Mouse (Mus musculus) heart, adult 2 months (tissue): ENCODE measurements at regions not wholly inside any gene's neighbourhood (a gene's known extent, or its start where the extent isn't known, plus 50 kb on each side); places are given as distances from the start of the nearest gene placed in this dataset.
A peak's percentile ranks its signal among the peaks of the same experiment; 100 is the strongest.

Experiments used
- DNase-seq, 2 experiments: peaks; one replicate each; pipeline ENCODE4 v3.0.0; 2021
- H3K27ac ChIP-seq: fragments of 200-600 bp; 2 replicates; pipeline ENCODE4 v1.8.1; 2022
- H3K27me3 ChIP-seq: fragments of 200-500 bp; 2 replicates; pipeline ENCODE4 v1.6.1; 2012; ENCODE audit warnings: mild to moderate bottlenecking, low read length, inconsistent platforms, mixed read lengths; ENCODE audit not compliant: control insufficient read depth, insufficient read depth
- H3K36me3 ChIP-seq: fragments of 200-500 bp; 2 replicates; pipeline ENCODE4 v1.6.1; 2012; ENCODE audit warnings: low read length, inconsistent platforms; ENCODE audit not compliant: control insufficient read depth, insufficient read depth
- H3K4me1 ChIP-seq: fragments of 200-500 bp; 2 replicates; pipeline ENCODE4 v1.6.1; 2011; ENCODE audit warnings: low read length; ENCODE audit not compliant: control insufficient read depth, insufficient read depth
- H3K4me3 ChIP-seq: fragments of 200-600 bp; 2 replicates; pipeline ENCODE4 v1.8.1; 2022
- H3K79me2 ChIP-seq: fragments of 200-500 bp; replicated peaks from 2 replicates; pipeline ENCODE4 v1.6.1; 2012; ENCODE audit warnings: mild to moderate bottlenecking, inconsistent platforms, low read length, moderate library complexity, mixed read lengths; ENCODE audit not compliant: control insufficient read depth, insufficient read depth
- H3K9ac ChIP-seq: fragments of 200-500 bp; 2 replicates; pipeline ENCODE4 v1.6.1; 2012; ENCODE audit warnings: low read depth, mild to moderate bottlenecking, control low read depth, inconsistent platforms, low read length, mixed read lengths
- CTCF ChIP-seq: fragments of 200-600 bp; IDR thresholded peaks from 2 replicates; pipeline ENCODE4 v1.8.1; 2022; ENCODE audit warnings: antibody characterized with exemption, mild to moderate bottlenecking, moderate library complexity
- EP300 ChIP-seq: fragments of 200-500 bp; IDR thresholded peaks from 2 replicates; pipeline ENCODE4 v1.6.1; 2011; ENCODE audit warnings: low read depth, low read length, control low read depth; ENCODE audit not compliant: insufficient read depth
- POLR2A ChIP-seq: fragments of 200-500 bp; IDR thresholded peaks from 2 replicates; pipeline ENCODE4 v1.6.1; 2011; ENCODE audit warnings: mild to moderate bottlenecking, low read depth, low read length, control low read depth; ENCODE audit not compliant: insufficient read depth
- WGBS: fragments of 180-500 bp; shearing (Covaris S2); methylation state at CpG from one replicate; pipeline ENCODE4 v1.1.7; 2018; 5-methylcytosine and 5-hydroxymethylcytosine counted together
- intact Hi-C: fragments of 180-260 bp; cut with DNase I; formaldehyde crosslinking; loops from one replicate; pipeline ENCODE4 v1.15.1; 2025

DNA sequence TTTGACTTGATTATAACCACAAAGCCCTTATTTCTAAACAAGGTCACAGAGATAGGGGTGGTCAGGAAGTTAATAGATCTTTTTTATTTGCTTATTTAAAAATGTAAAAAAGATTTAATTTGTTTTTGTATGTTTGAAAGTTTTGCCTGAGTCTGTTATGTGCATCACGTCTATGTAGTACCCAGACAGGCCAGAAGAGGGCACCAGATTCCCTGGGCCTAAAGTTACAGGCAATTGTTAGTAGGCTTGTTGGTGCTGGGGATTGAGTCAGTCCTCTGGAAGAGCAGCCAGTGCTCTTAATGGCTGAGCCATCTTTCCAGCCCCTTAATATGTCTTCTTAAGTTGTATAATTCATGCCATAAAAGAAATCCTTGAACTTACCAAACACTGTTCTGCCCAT lies 211.5 kb upstream of the 1700012A03Rik start:
- Histone ChIP-seq H3K4me1 (no peaks in the 10 kb centered on the region), H3K4me3 (no peak overlapping the region), H3K79me2 (no peaks in the 10 kb centered on the region), H3K27me3 (no peaks in the 10 kb centered on the region), H3K27ac (no peak overlapping the region), H3K9ac (no peak overlapping the region), H3K36me3 (no peaks in the 10 kb centered on the region)
- no peak for DNase-seq
- WGBS = 52% methylated on average over 1 of the region's 1 CpGs
- TF ChIP-seq CTCF = peak; percentile 65
- TF ChIP-seq POLR2A = no peak
- intact Hi-C loops = no loop called here

- H3K4me3 ChIP-seq = no peak overlapping the region
- no peak overlapping the region for H3K27ac ChIP-seq
- no peaks in the 10 kb centered on the region for H3K27me3 ChIP-seq
- no peaks in the 10 kb centered on the region for H3K36me3 ChIP-seq
- no peak overlapping the region for H3K9ac ChIP-seq
- TF ChIP-seq CTCF = no peak
- no peak for TF ChIP-seq EP300
- TF ChIP-seq POLR2A = no peak
- intact Hi-C loops = no loop called here
- H3K4me1 ChIP-seq = no peaks in the 10 kb centered on the region
- no peak for DNase-seq
- no peaks in the 10 kb centered on the region for H3K79me2 ChIP-seq
Observed at GRCm38 (mm10) chr6:31835795-31836194, 214.3 kb upstream of the 1700012A03Rik start.

DNA sequence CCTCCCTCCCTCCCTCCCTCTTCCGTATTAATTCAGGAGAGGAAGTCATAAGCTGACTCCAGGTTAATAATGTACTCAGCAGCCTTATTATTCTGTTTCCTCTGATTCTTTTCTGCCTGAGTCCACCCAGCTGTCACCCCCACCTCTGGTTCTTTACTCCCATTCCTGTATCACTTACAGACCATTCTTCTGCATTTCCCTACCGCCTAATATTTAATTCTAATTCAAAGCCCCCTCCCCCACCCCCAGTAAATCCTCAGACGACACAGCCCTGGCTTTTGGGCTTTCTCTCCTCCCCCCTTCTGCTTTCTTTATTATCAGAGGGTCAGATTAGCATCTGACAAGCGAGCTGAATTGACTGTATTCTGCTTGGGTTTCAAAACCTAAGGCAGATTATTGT lies 215.5 kb upstream of the 1700012A03Rik start:
- Histone ChIP-seq H3K79me2 (no peaks in the 10 kb centered on the region), H3K36me3 (no peaks in the 10 kb centered on the region), H3K4me3 (no peak overlapping the region), H3K27me3 (no peaks in the 10 kb centered on the region), H3K27ac (no peak overlapping the region), H3K9ac (no peak overlapping the region), H3K4me1 (no peaks in the 10 kb centered on the region)
- 14% methylated on average over 3 of the region's 4 CpGs for WGBS
- TF ChIP-seq EP300 (no peak), CTCF (no peak), POLR2A (no peak)
- no peak for DNase-seq
- intact Hi-C loops = no loop called here

DNA sequence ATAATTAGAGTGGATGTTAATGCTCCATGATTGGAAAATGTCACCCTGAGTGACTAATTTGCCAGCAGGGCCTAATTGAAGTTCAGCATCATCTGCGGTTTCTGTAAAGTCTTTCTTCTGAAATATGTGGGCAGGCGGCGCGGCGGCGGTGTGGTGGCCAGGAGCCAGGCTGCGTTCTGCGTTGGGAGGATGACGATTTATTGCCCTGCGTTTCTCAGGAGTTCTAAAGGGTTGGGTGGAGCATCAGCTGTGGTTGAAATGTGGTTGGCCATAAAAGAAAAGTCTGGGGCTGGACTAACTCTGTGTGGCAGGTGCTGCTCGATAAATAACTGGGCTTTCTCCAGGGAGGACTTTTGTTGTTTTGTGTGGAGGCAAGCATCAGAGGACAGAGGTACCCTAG lies 219.4 kb upstream of the 1700012A03Rik start:
- Histone ChIP-seq H3K36me3 (no peaks in the 10 kb centered on the region), H3K4me1 (peaks cover 3% of the 10 kb centered on the region; the same call in 1 of the 2 replicates), H3K79me2 (no peaks in the 10 kb centered on the region), H3K27ac (no peak overlapping the region), H3K27me3 (no peaks in the 10 kb centered on the region; the same call in 1 of the 2 replicates), H3K4me3 (no peak overlapping the region), H3K9ac (no peak overlapping the region)
- TF ChIP-seq EP300 (no peak), CTCF (no peak), POLR2A (no peak)
- DNase-seq = no peak
- intact Hi-C loops = no loop called here
- WGBS = 91% methylated on average over 11 of the region's 11 CpGs

DNA sequence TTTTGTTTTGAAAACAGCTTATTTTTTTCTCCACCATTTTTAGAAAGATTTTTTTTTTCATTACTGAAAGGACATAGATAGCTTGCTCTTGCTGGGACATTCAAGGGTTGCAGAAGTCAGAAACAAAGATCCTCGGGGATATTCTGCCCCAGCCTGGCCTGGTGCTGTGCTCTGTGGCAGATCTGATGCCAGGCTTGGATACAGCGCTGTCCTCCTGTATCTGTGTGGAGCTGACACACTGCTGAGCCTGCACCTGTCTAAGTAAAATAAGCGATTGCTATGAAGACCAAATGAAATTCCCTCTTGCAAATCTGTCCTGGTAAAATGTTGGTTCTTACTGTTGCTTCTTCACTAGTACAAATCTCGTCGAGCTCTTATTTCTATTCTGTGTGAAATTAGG lies 226.4 kb upstream of the 1700012A03Rik start:
- intact Hi-C loops = no loop called here
- no peaks in the 10 kb centered on the region for H3K4me1 ChIP-seq
- H3K4me3 ChIP-seq = no peak overlapping the region
- 81% methylated on average over 5 of the region's 5 CpGs for WGBS
- H3K79me2 ChIP-seq = no peaks in the 10 kb centered on the region
- H3K9ac ChIP-seq = no peak overlapping the region
- no peaks in the 10 kb centered on the region for H3K27me3 ChIP-seq
- no peak for TF ChIP-seq CTCF
- no peak for TF ChIP-seq POLR2A
- TF ChIP-seq EP300 = no peak
- DNase-seq = no peak
- no peaks in the 10 kb centered on the region for H3K36me3 ChIP-seq
- no peak overlapping the region for H3K27ac ChIP-seq

DNA sequence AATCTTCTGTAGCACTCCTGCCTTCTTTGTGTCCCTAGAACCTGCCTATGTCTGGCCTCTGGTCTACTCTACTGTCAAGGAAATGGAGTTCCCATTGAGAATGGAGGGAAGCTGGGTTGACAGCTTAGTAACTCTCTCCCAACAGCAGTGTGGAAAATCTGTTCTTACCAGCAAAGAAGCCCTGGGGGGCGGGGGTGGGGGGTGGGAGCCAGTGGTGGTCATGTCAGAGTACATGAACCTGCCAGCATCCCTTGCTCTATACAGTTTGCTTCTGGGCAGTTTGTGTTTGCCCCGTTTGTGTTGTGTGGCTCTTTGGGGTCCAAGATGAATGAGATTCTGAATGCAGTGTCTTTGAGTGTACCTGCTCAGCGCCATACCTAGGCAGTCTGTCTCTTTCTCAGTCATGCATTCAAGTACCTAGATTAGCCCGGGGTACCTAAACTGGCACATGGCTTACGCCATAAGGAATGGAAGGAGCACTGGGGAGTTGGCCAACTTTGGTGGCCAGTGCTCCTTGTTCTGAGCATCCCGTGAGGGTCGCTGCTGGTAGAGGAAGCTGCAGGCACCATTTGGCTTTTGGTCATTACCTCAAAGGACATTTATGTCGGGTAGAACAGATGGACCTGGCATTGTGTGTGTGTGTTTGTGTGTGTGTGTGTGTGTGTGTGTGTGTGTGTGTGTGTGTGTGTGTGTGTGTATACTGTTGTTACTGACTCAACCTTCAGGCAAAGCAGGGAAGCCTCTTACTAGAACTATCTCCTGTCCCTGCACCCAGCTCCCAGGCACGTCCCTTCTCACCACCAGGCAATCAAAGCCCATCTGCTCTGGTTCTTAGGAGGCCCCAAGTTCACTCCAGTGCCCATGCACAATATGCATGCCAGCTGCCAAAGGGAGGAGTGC lies 227.6 kb upstream of the 1700012A03Rik start:
- DNase-seq = no peak
- 75% methylated on average over 9 of the region's 9 CpGs for WGBS
- Histone ChIP-seq H3K27me3 (no peaks in the 10 kb centered on the region), H3K4me3 (no peak overlapping the region), H3K27ac (no peak overlapping the region), H3K79me2 (no peaks in the 10 kb centered on the region), H3K9ac (no peak overlapping the region), H3K4me1 (no peaks in the 10 kb centered on the region), H3K36me3 (no peaks in the 10 kb centered on the region)
- TF ChIP-seq EP300 = no peak
- no peak for TF ChIP-seq CTCF
- TF ChIP-seq POLR2A = no peak
- intact Hi-C loops = no loop called here
